Mouse (Mus musculus): Measurements from ENCODE around the gene Irf2bpl. TPM values are rescaled to one million over a fixed set of nuclear protein-coding genes. Genes with fewer than 3 reads are reported as not detected.
A peak's percentile ranks its signal among the peaks of the same experiment; 100 is the strongest.

The Irf2bpl gene
- polyA plus RNA-seq, 1 experiment from 2014 or later = 54.8 TPM

GRCm38 (mm10) chr12:86914351-86914750 is 29.8 kb upstream of the Irf2bpl start:
- WGBS = 68% methylated on average over 2 of the region's 2 CpGs
- H3K4me2 ChIP-seq = no peak overlapping the region
- no peak overlapping the region for H3K9ac ChIP-seq
- no peaks in the 10 kb centered on the region for H3K9me3 ChIP-seq (replicated peaks)
- no peaks in the 10 kb centered on the region for H3K36me3 ChIP-seq (ENCODE audit: poor library complexity, severe bottlenecking)
- no peak overlapping the region for H3K4me3 ChIP-seq
- H3K4me1 ChIP-seq = peaks cover 80% of the 10 kb centered on the region
- no peaks in the 10 kb centered on the region for H3K27me3 ChIP-seq
- ATAC-seq = no peak
- peak overlapping the region; percentile 25 for H3K27ac ChIP-seq

- Histone ChIP-seq H3K27me3 (no peaks in the 10 kb centered on the region), H3K27ac (peak overlapping the region; percentile 96), H3K9me3 (replicated peaks) (no peaks in the 10 kb centered on the region), H3K9ac (peak overlapping the region; percentile 50), H3K36me3 (ENCODE audit: poor library complexity, severe bottlenecking) (no peaks in the 10 kb centered on the region), H3K4me3 (no peak overlapping the region), H3K4me1 (peaks cover 62% of the 10 kb centered on the region), H3K4me2 (peak overlapping the region; percentile 29)
- ATAC-seq = peak; percentile 12; the same call in 1 of the 2 replicates
- 10% methylated on average over 22 of the region's 22 CpGs for WGBS
These were observed 27.9 kb upstream of the Irf2bpl start for GRCm38 (mm10) chr12:86912335-86913093.

- peak overlapping the region; percentile 29 for H3K4me2 ChIP-seq
- H3K4me1 ChIP-seq = peaks cover 63% of the 10 kb centered on the region
- peak; percentile 92 for ATAC-seq
- no peaks in the 10 kb centered on the region for H3K27me3 ChIP-seq
- no peaks in the 10 kb centered on the region for H3K36me3 ChIP-seq (ENCODE audit: poor library complexity, severe bottlenecking)
- 20% methylated on average over 10 of the region's 10 CpGs for WGBS
- no peaks in the 10 kb centered on the region for H3K9me3 ChIP-seq (replicated peaks)
- H3K9ac ChIP-seq = peak overlapping the region; percentile 50
- no peak overlapping the region for H3K4me3 ChIP-seq
- H3K27ac ChIP-seq = peak overlapping the region; percentile 96
These were observed 26.9 kb upstream of the Irf2bpl start for GRCm38 (mm10) chr12:86911482-86911931.

GRCm38 (mm10) chr12:86906395-86906794 is 21.8 kb upstream of the Irf2bpl start:
- peak; percentile 58 for ATAC-seq
- Histone ChIP-seq H3K9ac (peak overlapping the region; percentile 8; the same call in 1 of the 2 replicates), H3K27me3 (no peaks in the 10 kb centered on the region), H3K4me3 (no peak overlapping the region), H3K9me3 (replicated peaks) (no peaks in the 10 kb centered on the region), H3K36me3 (ENCODE audit: poor library complexity, severe bottlenecking) (no peaks in the 10 kb centered on the region), H3K27ac (no peak overlapping the region; the same call in 1 of the 2 replicates), H3K4me1 (peaks cover 46% of the 10 kb centered on the region), H3K4me2 (no peak overlapping the region)
- 2% methylated on average over 15 of the region's 15 CpGs for WGBS

- peaks cover 43% of the 10 kb centered on the region for H3K4me1 ChIP-seq
- H3K9ac ChIP-seq = no peak overlapping the region
- ATAC-seq = no peak
- no peak overlapping the region for H3K4me2 ChIP-seq
- no peak overlapping the region for H3K27ac ChIP-seq
- no peaks in the 10 kb centered on the region for H3K36me3 ChIP-seq (ENCODE audit: poor library complexity, severe bottlenecking)
- no peaks in the 10 kb centered on the region for H3K9me3 ChIP-seq (replicated peaks)
- WGBS = 62% methylated on average over 7 of the region's 7 CpGs
- H3K4me3 ChIP-seq = no peak overlapping the region
- H3K27me3 ChIP-seq = no peaks in the 10 kb centered on the region
These were observed 21.3 kb upstream of the Irf2bpl start for GRCm38 (mm10) chr12:86905876-86906275.

- peak; percentile 34; the same call in 1 of the 2 replicates for ATAC-seq
- WGBS = 11% methylated on average over 4 of the region's 4 CpGs
- H3K4me2 ChIP-seq = no peak overlapping the region
- no peak overlapping the region for H3K4me3 ChIP-seq
- no peaks in the 10 kb centered on the region for H3K36me3 ChIP-seq (ENCODE audit: poor library complexity, severe bottlenecking)
- H3K9me3 ChIP-seq (replicated peaks) = no peaks in the 10 kb centered on the region
- H3K27me3 ChIP-seq = no peaks in the 10 kb centered on the region
- peak overlapping the region; percentile 27; the same call in 1 of the 2 replicates for H3K27ac ChIP-seq
- H3K9ac ChIP-seq = no peak overlapping the region
- peaks cover 45% of the 10 kb centered on the region for H3K4me1 ChIP-seq
These were observed 20.6 kb upstream of the Irf2bpl start for GRCm38 (mm10) chr12:86905203-86905602.

GRCm38 (mm10) chr12:86903828-86904806 is 19.5 kb upstream of the Irf2bpl start:
- H3K36me3 ChIP-seq (ENCODE audit: poor library complexity, severe bottlenecking) = no peaks in the 10 kb centered on the region
- no peak overlapping the region for H3K4me3 ChIP-seq
- H3K4me1 ChIP-seq = peaks cover 47% of the 10 kb centered on the region
- 89% methylated on average over 11 of the region's 11 CpGs for WGBS
- H3K9me3 ChIP-seq (replicated peaks) = no peaks in the 10 kb centered on the region
- H3K27me3 ChIP-seq = no peaks in the 10 kb centered on the region
- H3K9ac ChIP-seq = no peak overlapping the region
- ATAC-seq = no peak
- no peak overlapping the region for H3K4me2 ChIP-seq
- no peak overlapping the region for H3K27ac ChIP-seq

- Histone ChIP-seq H3K36me3 (ENCODE audit: poor library complexity, severe bottlenecking) (no peaks in the 10 kb centered on the region), H3K4me1 (peaks cover 70% of the 10 kb centered on the region), H3K27me3 (no peaks in the 10 kb centered on the region), H3K4me3 (no peak overlapping the region), H3K27ac (no peak overlapping the region), H3K9me3 (replicated peaks) (no peaks in the 10 kb centered on the region), H3K9ac (no peak overlapping the region), H3K4me2 (no peak overlapping the region)
- WGBS = 70% methylated on average over 11 of the region's 11 CpGs
- no peak for ATAC-seq
These were observed 15.0 kb upstream of the Irf2bpl start for GRCm38 (mm10) chr12:86899461-86900179.

- WGBS = 54% methylated on average over 3 of the region's 3 CpGs
- peaks cover 68% of the 10 kb centered on the region for H3K4me1 ChIP-seq
These were observed 13.8 kb upstream of the Irf2bpl start for GRCm38 (mm10) chr12:86898448-86898847.

GRCm38 (mm10) chr12:86897769-86898273 is 13.2 kb upstream of the Irf2bpl start:
- no peaks in the 10 kb centered on the region for H3K36me3 ChIP-seq (ENCODE audit: poor library complexity, severe bottlenecking)
- peaks cover 72% of the 10 kb centered on the region for H3K4me1 ChIP-seq
- H3K27me3 ChIP-seq = no peaks in the 10 kb centered on the region
- 26% methylated on average over 7 of the region's 7 CpGs for WGBS
- H3K27ac ChIP-seq = peak overlapping the region; percentile 98
- no peak for ATAC-seq
- H3K4me2 ChIP-seq = peak overlapping the region; percentile 55
- peak overlapping the region; percentile 59 for H3K9ac ChIP-seq
- no peaks in the 10 kb centered on the region for H3K9me3 ChIP-seq (replicated peaks)
- H3K4me3 ChIP-seq = no peak overlapping the region

More at GRCm38 (mm10) chr12:86898448-86898847, 13.8 kb upstream of the Irf2bpl start:
- Histone ChIP-seq H3K27ac (peak overlapping the region; percentile 98), H3K4me2 (peak overlapping the region; percentile 55), H3K36me3 (ENCODE audit: poor library complexity, severe bottlenecking) (no peaks in the 10 kb centered on the region), H3K4me3 (no peak overlapping the region), H3K9ac (peak overlapping the region; percentile 59), H3K27me3 (no peaks in the 10 kb centered on the region), H3K9me3 (replicated peaks) (no peaks in the 10 kb centered on the region)
- no peak for ATAC-seq

- Histone ChIP-seq H3K9me3 (replicated peaks) (no peaks in the 10 kb centered on the region), H3K27me3 (no peaks in the 10 kb centered on the region), H3K4me1 (peaks cover 80% of the 10 kb centered on the region), H3K4me2 (peak overlapping the region; percentile 55), H3K9ac (peak overlapping the region; percentile 59), H3K27ac (peak overlapping the region; percentile 98), H3K36me3 (ENCODE audit: poor library complexity, severe bottlenecking) (no peaks in the 10 kb centered on the region), H3K4me3 (0 out of 2 replicates have a peak overlapping the region, but pooled peaks have one; percentile 23)
- ATAC-seq = no peak
- WGBS = 8% methylated on average over 7 of the region's 7 CpGs
These were observed 12.4 kb upstream of the Irf2bpl start for GRCm38 (mm10) chr12:86896921-86897512.
